Mouse (Mus musculus) C2C12 (cell line): Measurements from ENCODE around the gene Zfp12.

Experiments
- CTCF ChIP-seq: IDR thresholded peaks from one replicate; pipeline ENCODE4 v1.5.1; 2011; ENCODE audit not compliant: control insufficient read depth, insufficient read depth, insufficient read length
- MAX ChIP-seq: IDR thresholded peaks from one replicate; pipeline ENCODE4 v1.6.1; 2011; ENCODE audit warnings: mild to moderate bottlenecking, control low read depth
- USF1 ChIP-seq: IDR thresholded peaks from one replicate; pipeline ENCODE4 v1.6.1; 2011; ENCODE audit warnings: low read depth, mild to moderate bottlenecking, control low read depth, moderate library complexity

- no peak for TF ChIP-seq CTCF
- no peak for TF ChIP-seq USF1
- TF ChIP-seq MAX, result no peak
These were observed 17.1 kb downstream of the Zfp12 start for GRCm38 (mm10) chr5:143252039-143252438.
